8 mouse cellular contexts compared by ENCODE assay signal in genomic region chr5:115480101-115480500, GRCm38 (mm10). TPM values are rescaled to one million over a fixed set of nuclear protein-coding genes. Genes with fewer than 3 reads are reported as not detected.
DNase-seq lines count a peak whose midpoint lies in the region; ATAC-seq and TF ChIP-seq lines count a peak whose summit lies in the region.

No protein-coding gene starts in this region.

- no peak overlapping the region for H3K9ac ChIP-seq in kidney, embryonic 14.5 days (ENCODE audit: low read depth, low read length)
- H3K9ac ChIP-seq in hindbrain, postnatal 0 days (replicated peaks; ENCODE audit: low read length), result no peak overlapping the region
- H3K9ac ChIP-seq in midbrain, embryonic 15.5 days, result no peak overlapping the region

- ATAC-seq in kidney, embryonic 14.5 days (ENCODE audit: low FRiP score, low TSS enrichment), result no peak
- no peak for ATAC-seq in hindbrain, postnatal 0 days
- no peak for ATAC-seq in midbrain, embryonic 15.5 days (replicated peaks)

- no peak overlapping the region for H3K27ac ChIP-seq in kidney, embryonic 14.5 days (ENCODE audit: low read depth, low read length)
- H3K27ac ChIP-seq in embryonic facial prominence, embryonic 10.5 days (replicated peaks), result no peak overlapping the region
- no peak overlapping the region for H3K27ac ChIP-seq in hindbrain, postnatal 0 days
- H3K27ac ChIP-seq in midbrain, embryonic 15.5 days, result no peak overlapping the region

- no peak for DNase-seq in kidney, postnatal 25 days
- no peak for DNase-seq in embryonic facial prominence, embryonic 10.5 days (ENCODE audit: low spot score)
- no peak for DNase-seq in hindbrain, postnatal 0 days (ENCODE audit: low spot score)
- no peak for DNase-seq in urinary bladder, adult 2 months (ENCODE audit: low spot score)
- no peak for DNase-seq in layer of hippocampus, adult 11-12 months (ENCODE audit: low spot score)
- no peak for DNase-seq in ovary, postnatal 36 days (ENCODE audit: low spot score)

- WGBS in kidney, embryonic 14.5 days, result 23% methylated on average over 27 of the region's 27 CpGs
- WGBS in embryonic facial prominence, embryonic 10.5 days, result 12% methylated on average over 27 of the region's 27 CpGs
- WGBS in hindbrain, postnatal 0 days, result 22% methylated on average over 27 of the region's 27 CpGs
- WGBS in midbrain, embryonic 15.5 days, result 24% methylated on average over 27 of the region's 27 CpGs

- H3K36me3 ChIP-seq in kidney, embryonic 14.5 days (ENCODE audit: control insufficient read depth, insufficient read depth, low read length), result peaks cover 5% of the 10 kb centered on the region; the same call in 1 of the 2 replicates
- peaks cover 18% of the 10 kb centered on the region for H3K36me3 ChIP-seq in embryonic facial prominence, embryonic 10.5 days (replicated peaks)
- H3K36me3 ChIP-seq in hindbrain, postnatal 0 days (ENCODE audit: insufficient read depth, low read length), result no peaks in the 10 kb centered on the region; the same call in 1 of the 2 replicates
- no peaks in the 10 kb centered on the region for H3K36me3 ChIP-seq in midbrain, embryonic 15.5 days (replicated peaks)

- no peaks in the 10 kb centered on the region for H3K9me3 ChIP-seq in kidney, embryonic 14.5 days (ENCODE audit: control insufficient read depth, low read length)
- no peaks in the 10 kb centered on the region for H3K9me3 ChIP-seq in embryonic facial prominence, embryonic 10.5 days
- no peaks in the 10 kb centered on the region for H3K9me3 ChIP-seq in hindbrain, postnatal 0 days (ENCODE audit: low read length)
- H3K9me3 ChIP-seq in midbrain, embryonic 15.5 days, result no peaks in the 10 kb centered on the region

- peaks cover 13% of the 10 kb centered on the region for H3K4me1 ChIP-seq in kidney, embryonic 14.5 days (ENCODE audit: control insufficient read depth, insufficient read depth, low read length)
- H3K4me1 ChIP-seq in embryonic facial prominence, embryonic 10.5 days, result peaks cover 42% of the 10 kb centered on the region
- H3K4me1 ChIP-seq in hindbrain, postnatal 0 days (ENCODE audit: insufficient read depth, low read length), result peaks cover 14% of the 10 kb centered on the region; the same call in 1 of the 2 replicates
- H3K4me1 ChIP-seq in midbrain, embryonic 15.5 days, result peaks cover 37% of the 10 kb centered on the region

- H3K27me3 ChIP-seq in kidney, embryonic 14.5 days (ENCODE audit: control insufficient read depth, insufficient read depth, low read length), result no peaks in the 10 kb centered on the region
- peaks cover 46% of the 10 kb centered on the region for H3K27me3 ChIP-seq in embryonic facial prominence, embryonic 10.5 days (replicated peaks; ENCODE audit: low read depth, poor library complexity, severe bottlenecking)
- no peaks in the 10 kb centered on the region for H3K27me3 ChIP-seq in hindbrain, postnatal 0 days (ENCODE audit: insufficient read depth, low read length)
- peaks cover 3% of the 10 kb centered on the region for H3K27me3 ChIP-seq in midbrain, embryonic 15.5 days (replicated peaks)

- no peak for TF ChIP-seq CTCF in hindbrain, postnatal 0 days (IDR thresholded peaks at IDR 0.05; ENCODE audit: low read depth)

- peak overlapping the region; percentile 18; the same call in 1 of the 2 replicates for H3K4me2 ChIP-seq in kidney, embryonic 14.5 days (replicated peaks; ENCODE audit: low read depth, low read length)
- peak overlapping the region; percentile 47 for H3K4me2 ChIP-seq in hindbrain, postnatal 0 days (ENCODE audit: low read depth, low read length)
- H3K4me2 ChIP-seq in midbrain, embryonic 15.5 days, result peak overlapping the region; percentile 35

- peak overlapping the region; percentile 3; the same call in 1 of the 2 replicates for H3K4me3 ChIP-seq in kidney, embryonic 14.5 days (ENCODE audit: low read length)
- H3K4me3 ChIP-seq in embryonic facial prominence, embryonic 10.5 days, result peak overlapping the region; percentile 40
- peak overlapping the region; percentile 15; the same call in 1 of the 2 replicates for H3K4me3 ChIP-seq in hindbrain, postnatal 0 days (ENCODE audit: low read length)
- peak overlapping the region; percentile 2 for H3K4me3 ChIP-seq in midbrain, embryonic 15.5 days

RNA-seq across cellular contexts. Expression of gene Sirt4, which starts 4.4 kb away (rescaled TPM):
- polyA plus RNA-seq in kidney, embryonic 14.5 days (2014; fragmentation: Nextera tagmentation; extraction: Ambion mirVana), result 16.4 and 20.9 TPM in 2 replicates
- 14.5 and 16.0 TPM in 2 replicates for polyA plus RNA-seq in embryonic facial prominence, embryonic 10.5 days (2016; fragmentation: Nextera tagmentation; extraction: Ambion mirVana)
- total RNA-seq in hindbrain, postnatal 0 days (2014; rRNA removed), result 25.8 and 33.7 TPM in 2 replicates
- polyA plus RNA-seq in hindbrain, postnatal 0 days (2015; fragmentation: Nextera tagmentation; extraction: Ambion mirVana), result 20.2 and 21.8 TPM in 2 replicates
- 31.6 and 32.6 TPM in 2 replicates for polyA plus RNA-seq in midbrain, embryonic 15.5 days (2015; fragmentation: Nextera tagmentation; extraction: Ambion mirVana)
- 56.1 and 75.8 TPM in 2 replicates for polyA plus RNA-seq in urinary bladder, adult 2 months (2012; rRNA removed)

RNA-seq across cellular contexts. Expression of gene Pla2g1b, which starts 14.0 kb away (rescaled TPM):
- 0.46 and 0.57 TPM in 2 replicates for polyA plus RNA-seq in kidney, embryonic 14.5 days (2014; fragmentation: Nextera tagmentation; extraction: Ambion mirVana)
- polyA plus RNA-seq in embryonic facial prominence, embryonic 10.5 days (2016; fragmentation: Nextera tagmentation; extraction: Ambion mirVana), result not detected in 2 replicates
- not detected in 2 replicates for total RNA-seq in hindbrain, postnatal 0 days (2014; rRNA removed)
- polyA plus RNA-seq in hindbrain, postnatal 0 days (2015; fragmentation: Nextera tagmentation; extraction: Ambion mirVana), result not detected in 2 replicates
- polyA plus RNA-seq in midbrain, embryonic 15.5 days (2015; fragmentation: Nextera tagmentation; extraction: Ambion mirVana), result not detected in 2 replicates
- polyA plus RNA-seq in urinary bladder, adult 2 months (2012; rRNA removed), result not detected in 2 replicates

RNA-seq across cellular contexts. Expression of gene Pxn, which starts 26.4 kb away (rescaled TPM):
- 21.9 and 22.4 TPM in 2 replicates for polyA plus RNA-seq in kidney, embryonic 14.5 days (2014; fragmentation: Nextera tagmentation; extraction: Ambion mirVana)
- polyA plus RNA-seq in embryonic facial prominence, embryonic 10.5 days (2016; fragmentation: Nextera tagmentation; extraction: Ambion mirVana), result 50.3 and 50.6 TPM in 2 replicates
- total RNA-seq in hindbrain, postnatal 0 days (2014; rRNA removed), result 40.6 and 41.0 TPM in 2 replicates
- 16.8 and 18.0 TPM in 2 replicates for polyA plus RNA-seq in hindbrain, postnatal 0 days (2015; fragmentation: Nextera tagmentation; extraction: Ambion mirVana)
- 20.4 and 20.9 TPM in 2 replicates for polyA plus RNA-seq in midbrain, embryonic 15.5 days (2015; fragmentation: Nextera tagmentation; extraction: Ambion mirVana)
- 68.7 and 73.4 TPM in 2 replicates for polyA plus RNA-seq in urinary bladder, adult 2 months (2012; rRNA removed)

RNA-seq across cellular contexts. Expression of gene Msi1, which starts 50.7 kb away (rescaled TPM):
- 26.2 and 34.0 TPM in 2 replicates for polyA plus RNA-seq in kidney, embryonic 14.5 days (2014; fragmentation: Nextera tagmentation; extraction: Ambion mirVana)
- polyA plus RNA-seq in embryonic facial prominence, embryonic 10.5 days (2016; fragmentation: Nextera tagmentation; extraction: Ambion mirVana), result 86.3 and 111 TPM in 2 replicates
- 75.9 and 88.1 TPM in 2 replicates for total RNA-seq in hindbrain, postnatal 0 days (2014; rRNA removed)
- polyA plus RNA-seq in hindbrain, postnatal 0 days (2015; fragmentation: Nextera tagmentation; extraction: Ambion mirVana), result 45.1 and 46.2 TPM in 2 replicates
- polyA plus RNA-seq in midbrain, embryonic 15.5 days (2015; fragmentation: Nextera tagmentation; extraction: Ambion mirVana), result 65.9 and 66.3 TPM in 2 replicates
- polyA plus RNA-seq in urinary bladder, adult 2 months (2012; rRNA removed), result 1.7 and 3.0 TPM in 2 replicates
